Mouse (Mus musculus): ENCODE results near the gene Catsperg2. TPM values are rescaled to one million over a fixed set of nuclear protein-coding genes. Genes with fewer than 3 reads are reported as not detected.

The Catsperg2 gene
- not detected for total RNA-seq (2023)

DNA sequence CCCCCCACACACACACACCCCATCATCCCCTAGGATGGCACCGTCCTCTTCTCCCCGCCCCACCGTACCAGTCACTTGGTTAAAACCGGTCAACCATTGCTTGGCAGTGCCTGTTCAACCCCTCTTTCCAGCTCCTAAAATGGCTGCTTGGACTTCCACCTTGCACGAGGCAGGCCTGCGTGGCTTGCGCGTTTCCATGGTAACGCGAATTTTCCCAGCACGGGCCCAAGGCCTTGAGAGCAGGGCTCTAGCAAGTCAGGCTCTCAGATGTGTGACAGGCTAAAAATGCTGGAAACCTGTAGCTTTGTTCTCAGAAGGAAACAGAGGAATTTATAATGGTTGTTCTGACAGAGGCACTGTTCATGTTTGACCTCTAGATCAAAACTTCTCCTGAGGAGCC lies at the start of gene Catsperg2:
TSS of gene Catsperg2 (minus strand) at position 173 of the 400 bp plus-strand sequence.

DNA sequence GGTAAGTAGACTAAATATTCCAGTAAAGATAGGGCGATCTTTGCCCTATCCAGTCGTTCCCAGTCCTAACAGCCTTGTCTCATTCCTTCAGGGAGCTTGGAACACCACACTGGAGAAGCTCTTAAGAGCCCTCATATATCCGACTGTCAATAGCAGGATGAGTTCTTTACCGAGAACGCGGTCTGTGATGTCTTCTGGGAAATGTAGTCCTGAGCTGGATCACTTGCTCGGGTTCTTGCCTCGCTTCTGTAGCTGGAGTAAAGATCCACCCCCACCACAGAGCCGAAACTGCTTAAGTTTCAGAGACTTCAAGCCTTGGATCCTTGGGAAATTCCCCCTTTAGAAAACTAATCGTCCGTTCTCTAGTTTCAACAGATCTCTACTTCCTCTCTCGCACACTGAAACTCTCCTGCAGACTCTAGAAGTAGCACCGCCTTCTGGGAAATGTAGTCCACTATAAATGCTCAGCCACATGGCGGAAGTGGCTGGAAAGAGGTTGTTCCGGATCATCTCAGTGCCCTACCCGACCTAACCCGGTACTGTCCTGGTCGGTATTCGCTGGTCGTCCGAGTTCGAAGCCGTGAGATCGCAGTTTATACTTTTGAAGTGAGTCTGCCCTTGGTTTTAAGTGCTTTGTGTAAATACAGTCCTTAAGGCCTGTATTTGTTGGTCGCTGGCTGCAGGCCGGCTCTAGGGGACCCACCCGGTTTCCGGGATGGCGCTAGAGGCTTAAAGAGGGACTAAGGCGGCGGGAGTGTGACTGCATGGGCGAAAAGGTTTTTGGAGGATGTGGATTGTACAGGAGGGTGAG lies 41.5 kb upstream of the Catsperg2 start, which contains the start of gene Zfp84:
TSS of gene Zfp84 (plus strand) at position 463 of the 811 bp plus-strand sequence.

Other genes starting within 250 kb of the Catsperg2 start
- gene Sipa1l3, start 208.4 kb downstream of the Catsperg2 start, total RNA-seq (2023): 10 to 100 TPM; 33.5 to 36.3 TPM
- gene Zfp84, start 41.5 kb upstream of the Catsperg2 start, total RNA-seq (2023): 1 to 10 TPM; 7.7 to 8.3 TPM
- not detected for gene Zfp30, start 57.0 kb upstream of the Catsperg2 start, total RNA-seq (2023)
- 1 to 10 TPM; 6.8 to 7.1 TPM for gene Zfp790, start 89.1 kb upstream of the Catsperg2 start, total RNA-seq (2023)
- gene Zfp940, start 126.6 kb upstream of the Catsperg2 start, total RNA-seq (2023): 1 to 10 TPM in 1 of 2 experiments, under 1 TPM in 1; 0.38 to 1.6 TPM
- gene Zfp420, start 132.9 kb upstream of the Catsperg2 start, total RNA-seq (2023): 1 to 10 TPM; 1.9 to 3.0 TPM
- gene Zfp27, start 179.5 kb upstream of the Catsperg2 start, total RNA-seq (2023): 1 to 10 TPM; 2.1 to 2.5 TPM
- gene Zfp383, start 181.2 kb upstream of the Catsperg2 start, total RNA-seq (2023): under 1 TPM; 0.46 to 0.99 TPM
- gene Zfp74, start 227.1 kb upstream of the Catsperg2 start, total RNA-seq (2023): 1 to 10 TPM; 3.4 to 3.7 TPM